8 mouse cellular contexts compared by ENCODE assay signal in the genomic region with DNA sequence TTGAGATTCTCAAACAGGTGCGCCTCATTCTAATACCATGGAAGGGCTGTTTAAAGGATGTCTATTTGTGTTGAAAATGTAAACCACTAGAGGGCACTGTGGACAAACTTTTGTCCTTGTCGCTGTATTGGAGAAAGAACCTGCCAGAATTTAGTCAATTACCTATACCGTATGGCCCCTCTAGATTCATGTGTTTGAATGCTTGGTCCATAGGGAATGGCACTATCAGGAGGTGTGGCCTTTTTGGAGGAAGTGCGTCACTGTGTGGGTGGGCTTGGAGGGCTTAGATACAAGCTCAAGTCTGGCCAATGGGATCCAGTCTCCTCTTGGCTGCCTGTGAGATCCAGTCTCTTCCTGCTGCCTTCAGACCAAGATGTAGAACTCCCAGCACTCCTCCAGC.
DNase-seq lines count a peak whose midpoint lies in the region; ATAC-seq and TF ChIP-seq lines count a peak whose summit lies in the region.

No protein-coding gene starts in this region.

- DNase-seq in layer of hippocampus, adult 18-20 months (ENCODE audit: low spot score in 2 of 2), result peak; percentile 6 to 62
- no peak for DNase-seq in layer of hippocampus, postnatal 25 days (ENCODE audit: extremely low spot score in 1 of 2, low spot score in 1 of 2)
- peak; percentile 72 for DNase-seq in R1 (ENCODE audit: low read depth, low spot score)
- peak; percentile 87 for DNase-seq in embryo, embryonic 10.5 days (ENCODE audit: low spot score)
- DNase-seq in hindbrain, postnatal 0 days (ENCODE audit: low spot score), result peak; percentile 93
- peak; percentile 78 for DNase-seq in limb, embryonic 14.5 days (ENCODE audit: low spot score)
- DNase-seq in stomach, postnatal 0 days (ENCODE audit: low spot score), result peak; percentile 13

- no peak for TF ChIP-seq POLR2A in limb, embryonic 14.5 days (IDR thresholded peaks at IDR 0.05; ENCODE audit: borderline replicate concordance, extremely low read depth, insufficient read depth, insufficient read length)

- no peak overlapping the region for H3K4me3 ChIP-seq in hindbrain, postnatal 0 days (ENCODE audit: low read length)
- no peak overlapping the region for H3K4me3 ChIP-seq in limb, embryonic 14.5 days (replicated peaks; ENCODE audit: low read length)
- H3K4me3 ChIP-seq in stomach, postnatal 0 days (ENCODE audit: low read depth, low read length), result no peak overlapping the region

- H3K36me3 ChIP-seq in hindbrain, postnatal 0 days (ENCODE audit: insufficient read depth, low read length), result no peaks in the 10 kb centered on the region
- H3K36me3 ChIP-seq in limb, embryonic 14.5 days (ENCODE audit: control insufficient read depth, insufficient read depth, low read length), result no peaks in the 10 kb centered on the region
- no peaks in the 10 kb centered on the region for H3K36me3 ChIP-seq in stomach, postnatal 0 days (ENCODE audit: control insufficient read depth, insufficient read depth, low read length)

- H3K27me3 ChIP-seq in hindbrain, postnatal 0 days (ENCODE audit: insufficient read depth, low read length), result no peaks in the 10 kb centered on the region
- H3K27me3 ChIP-seq in limb, embryonic 14.5 days (ENCODE audit: control insufficient read depth, insufficient read depth, low read length), result no peaks in the 10 kb centered on the region; the same call in 1 of the 2 replicates
- H3K27me3 ChIP-seq in stomach, postnatal 0 days (ENCODE audit: control insufficient read depth, insufficient read depth, low read length), result no peaks in the 10 kb centered on the region

- H3K9ac ChIP-seq in hindbrain, postnatal 0 days (replicated peaks; ENCODE audit: low read length), result no peak overlapping the region
- no peak overlapping the region for H3K9ac ChIP-seq in limb, embryonic 14.5 days (ENCODE audit: low read depth, low read length, severe bottlenecking)
- H3K9ac ChIP-seq in stomach, postnatal 0 days (ENCODE audit: low read length), result no peak overlapping the region

- no peak for TF ChIP-seq EP300 in stomach, postnatal 0 days (optimal IDR thresholded peaks at IDR 0.05)

- H3K4me2 ChIP-seq in hindbrain, postnatal 0 days (ENCODE audit: low read depth, low read length), result no peak overlapping the region
- no peak overlapping the region for H3K4me2 ChIP-seq in limb, embryonic 14.5 days (replicated peaks; ENCODE audit: low read depth, low read length, severe bottlenecking)
- H3K4me2 ChIP-seq in stomach, postnatal 0 days (replicated peaks; ENCODE audit: low read depth), result no peak overlapping the region

- H3K9me3 ChIP-seq in hindbrain, postnatal 0 days (ENCODE audit: low read length), result 0 out of 2 replicates have a peak, but pooled peaks cover 5% of the 10 kb centered on the region
- H3K9me3 ChIP-seq in limb, embryonic 14.5 days (ENCODE audit: control insufficient read depth, low read length), result no peaks in the 10 kb centered on the region
- H3K9me3 ChIP-seq in stomach, postnatal 0 days (ENCODE audit: control insufficient read depth, low read length), result no peaks in the 10 kb centered on the region

- ATAC-seq in hindbrain, postnatal 0 days, result peak; percentile 93
- no peak for ATAC-seq in limb, embryonic 14.5 days (ENCODE audit: low FRiP score, low read depth)
- ATAC-seq in stomach, postnatal 0 days (ENCODE audit: low FRiP score, low TSS enrichment), result 0 out of 2 replicates have a peak, but pooled peaks have one; percentile 24
- no peak for ATAC-seq in activated CD4-positive, CD25-positive, alpha-beta regulatory T cell, adult 4 months

- H3K4me1 ChIP-seq in hindbrain, postnatal 0 days (ENCODE audit: insufficient read depth, low read length), result no peaks in the 10 kb centered on the region
- no peaks in the 10 kb centered on the region for H3K4me1 ChIP-seq in limb, embryonic 14.5 days (ENCODE audit: control insufficient read depth, insufficient read depth, low read length)
- H3K4me1 ChIP-seq in stomach, postnatal 0 days (replicated peaks; ENCODE audit: control insufficient read depth, insufficient read depth), result no peaks in the 10 kb centered on the region

- no peak overlapping the region for H3K27ac ChIP-seq in hindbrain, postnatal 0 days
- no peak overlapping the region for H3K27ac ChIP-seq in limb, embryonic 14.5 days (replicated peaks; ENCODE audit: low read depth, low read length)
- H3K27ac ChIP-seq in stomach, postnatal 0 days (replicated peaks), result no peak overlapping the region

- 16% methylated on average over 4 of the region's 4 CpGs for WGBS in hindbrain, postnatal 0 days
- 18% methylated on average over 4 of the region's 4 CpGs for WGBS in limb, embryonic 14.5 days
- WGBS in stomach, postnatal 0 days, result 18% methylated on average over 4 of the region's 4 CpGs

- TF ChIP-seq CTCF in hindbrain, postnatal 0 days (IDR thresholded peaks at IDR 0.05; ENCODE audit: low read depth), result peak; percentile 77
- peak; percentile 81 for TF ChIP-seq CTCF in stomach, postnatal 0 days (IDR thresholded peaks at IDR 0.05; ENCODE audit: low read depth)

Comparison
In these comparisons a context has a peak if more than half of its experiments do, and no peak if none do; other contexts are left out.
1. DNase-seq: peak in layer of hippocampus, adult 18-20 months (2 of 2), R1 (single experiment), embryo, embryonic 10.5 days (single experiment), hindbrain, postnatal 0 days (single experiment), limb, embryonic 14.5 days (single experiment) and stomach, postnatal 0 days (single experiment); none in layer of hippocampus, postnatal 25 days (0 of 2).
2. ATAC-seq: peak in hindbrain, postnatal 0 days (single experiment) and stomach, postnatal 0 days (single experiment); none in limb, embryonic 14.5 days (single experiment) and activated CD4-positive, CD25-positive, alpha-beta regulatory T cell, adult 4 months (single experiment).